Mouse (Mus musculus) spleen, adult 2 months (tissue): ENCODE data around the gene Rora. TPM values are rescaled to one million over a fixed set of nuclear protein-coding genes. Genes with fewer than 3 reads are reported as not detected.

ENCODE experiments used
- DNase-seq, 2 experiments: peaks; one replicate each; pipeline versions ENCODE4 v3.0.0 to v3.0.0-alpha.2; 2012 to 2021; ENCODE audit warnings: low spot score in 2 of 2, low read depth in 1 of 2
- H3K27ac ChIP-seq: fragments of 200-500 bp; 2 replicates; pipeline ENCODE4 v1.5.1; 2012; ENCODE audit warnings: low read length, inconsistent platforms; ENCODE audit not compliant: insufficient read depth
- H3K27me3 ChIP-seq: fragments of 200-500 bp; 2 replicates; pipeline ENCODE4 v1.6.1; 2012; ENCODE audit warnings: mild to moderate bottlenecking, moderate library complexity, low read length, inconsistent platforms; ENCODE audit not compliant: control insufficient read depth, insufficient read depth
- H3K36me3 ChIP-seq: fragments of 200-500 bp; 2 replicates; pipeline ENCODE4 v1.6.1; 2012; ENCODE audit warnings: mild to moderate bottlenecking, low read length, inconsistent platforms; ENCODE audit not compliant: control insufficient read depth, insufficient read depth
- H3K4me1 ChIP-seq: fragments of 200-500 bp; 2 replicates; pipeline ENCODE4 v1.6.1; 2011; ENCODE audit warnings: inconsistent platforms; ENCODE audit not compliant: control insufficient read depth, insufficient read depth, insufficient read length
- H3K4me3 ChIP-seq: fragments of 200-500 bp; 2 replicates; pipeline ENCODE4 v1.5.1; 2011; ENCODE audit warnings: mild to moderate bottlenecking, inconsistent platforms; ENCODE audit not compliant: insufficient read depth, insufficient read length; ENCODE audit errors: extremely low read depth
- CTCF ChIP-seq: fragments of 200-500 bp; IDR thresholded peaks from 2 replicates; pipeline ENCODE4 v1.5.1; 2011; ENCODE audit warnings: mild to moderate bottlenecking, inconsistent platforms; ENCODE audit not compliant: insufficient read depth, insufficient read length, insufficient replicate concordance; ENCODE audit errors: extremely low read depth
- POLR2A ChIP-seq: fragments of 200-500 bp; IDR thresholded peaks from 2 replicates; pipeline ENCODE4 v1.6.1; 2011; ENCODE audit warnings: low read depth, low read length, inconsistent platforms
- WGBS: fragments of 180-500 bp; shearing (Covaris S2); methylation state at CpG from one replicate; pipeline ENCODE4 v1.1.7; 2018; 5-methylcytosine and 5-hydroxymethylcytosine counted together
- polyA plus RNA-seq: library from polyadenylated mRNA; depleted of rRNA; stranded (reverse); fragments of >200 nt; gene quantifications from 2 replicates; pipeline ENCODE4 v1.2.3, GENCODE M21; 2012

Gene Rora
- polyA plus RNA-seq, 1 experiment = 1.7 TPM

DNA sequence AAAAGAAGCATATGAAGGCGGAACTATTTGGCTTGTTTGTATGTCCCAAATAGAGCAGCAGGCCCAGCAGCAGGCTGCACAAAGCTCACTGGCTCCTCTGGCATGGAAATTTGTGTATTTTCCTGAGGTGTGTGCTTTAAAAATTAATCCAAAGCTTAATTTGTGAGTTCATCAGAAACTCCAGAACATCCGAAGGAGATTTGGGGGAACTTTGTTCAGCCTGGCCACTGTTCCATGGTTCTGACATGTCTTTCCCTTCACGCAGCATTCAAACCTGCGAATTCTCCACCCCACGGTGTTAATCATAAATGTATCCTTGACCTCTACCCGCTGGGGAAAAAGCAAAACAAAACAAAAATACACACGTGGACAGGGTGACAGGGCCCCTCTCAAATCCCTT is 381.9 kb downstream of the Rora start:
- DNase-seq = no peak
- Histone ChIP-seq H3K36me3 (no peaks in the 10 kb centered on the region), H3K4me1 (peaks cover 1% of the 10 kb centered on the region; the same call in 1 of the 2 replicates), H3K4me3 (no peak overlapping the region), H3K27ac (no peak overlapping the region), H3K27me3 (no peaks in the 10 kb centered on the region)
- WGBS = 76% methylated on average over 7 of the region's 7 CpGs
- TF ChIP-seq POLR2A (no peak), CTCF (no peak)

DNA sequence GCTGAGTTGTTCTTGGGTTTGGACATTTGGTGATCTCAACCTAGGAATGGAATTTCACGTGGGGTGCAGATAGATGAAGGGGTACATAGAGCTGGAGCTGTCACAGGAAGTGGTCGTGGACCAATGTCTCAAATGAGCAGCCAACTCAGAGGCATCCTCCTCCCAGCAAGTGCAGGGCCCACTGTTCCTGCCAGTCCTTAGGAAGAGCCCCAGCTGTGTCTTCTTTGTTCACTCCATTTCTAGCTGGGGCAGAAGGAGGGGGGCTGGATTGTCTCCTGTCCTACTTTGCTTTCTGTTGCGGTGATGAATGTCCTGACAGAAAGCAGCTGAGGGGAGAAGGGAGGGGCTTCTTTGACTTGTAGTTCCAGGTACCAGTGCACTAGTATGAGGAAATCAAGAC is 382.7 kb downstream of the Rora start:
- Histone ChIP-seq H3K4me1 (peaks cover 1% of the 10 kb centered on the region; the same call in 1 of the 2 replicates), H3K4me3 (no peak overlapping the region), H3K27ac (no peak overlapping the region), H3K36me3 (no peaks in the 10 kb centered on the region), H3K27me3 (no peaks in the 10 kb centered on the region)
- no peak for TF ChIP-seq POLR2A
- TF ChIP-seq CTCF = no peak
- WGBS = 38% methylated on average over 3 of the region's 3 CpGs
- no peak for DNase-seq

DNA sequence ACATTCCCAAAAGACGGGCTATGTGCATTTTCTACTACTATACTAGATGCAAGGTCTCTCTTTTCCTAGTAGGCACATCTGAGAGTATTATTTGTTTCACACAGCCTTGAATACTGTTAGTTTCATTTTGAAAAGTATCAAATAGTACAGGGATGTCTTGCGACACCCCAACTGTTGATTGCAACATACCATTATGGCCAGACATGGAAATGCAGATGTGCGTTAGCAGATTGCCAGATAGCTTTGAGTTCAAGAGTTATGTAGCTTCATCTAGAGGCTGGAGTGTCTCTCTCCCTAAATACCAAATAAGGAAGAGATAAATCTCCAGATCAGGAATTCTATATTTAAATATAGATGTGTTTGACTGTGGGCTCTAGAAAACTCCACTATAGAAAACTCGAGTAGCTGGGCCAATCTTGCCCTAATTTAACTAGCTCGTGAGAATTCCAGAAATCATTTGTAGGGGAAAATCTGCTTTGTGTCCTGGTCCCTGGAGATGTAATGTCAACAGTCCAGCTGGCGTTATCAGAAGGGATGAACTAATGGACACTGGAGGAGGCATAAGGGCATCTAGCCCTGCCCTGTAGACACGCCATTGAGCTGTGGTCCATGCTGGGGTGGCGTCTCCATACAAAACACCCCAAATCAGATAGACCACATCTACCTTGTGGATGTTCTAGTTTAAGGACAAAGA is 390.5 kb downstream of the Rora start:
- no peak for DNase-seq
- no peaks in the 10 kb centered on the region for H3K4me1 ChIP-seq
- no peak overlapping the region for H3K27ac ChIP-seq
- H3K27me3 ChIP-seq = no peaks in the 10 kb centered on the region
- no peak overlapping the region for H3K4me3 ChIP-seq
- WGBS = 89% methylated on average over 8 of the region's 8 CpGs
- no peak for TF ChIP-seq CTCF
- TF ChIP-seq POLR2A = no peak
- H3K36me3 ChIP-seq = no peaks in the 10 kb centered on the region

DNA sequence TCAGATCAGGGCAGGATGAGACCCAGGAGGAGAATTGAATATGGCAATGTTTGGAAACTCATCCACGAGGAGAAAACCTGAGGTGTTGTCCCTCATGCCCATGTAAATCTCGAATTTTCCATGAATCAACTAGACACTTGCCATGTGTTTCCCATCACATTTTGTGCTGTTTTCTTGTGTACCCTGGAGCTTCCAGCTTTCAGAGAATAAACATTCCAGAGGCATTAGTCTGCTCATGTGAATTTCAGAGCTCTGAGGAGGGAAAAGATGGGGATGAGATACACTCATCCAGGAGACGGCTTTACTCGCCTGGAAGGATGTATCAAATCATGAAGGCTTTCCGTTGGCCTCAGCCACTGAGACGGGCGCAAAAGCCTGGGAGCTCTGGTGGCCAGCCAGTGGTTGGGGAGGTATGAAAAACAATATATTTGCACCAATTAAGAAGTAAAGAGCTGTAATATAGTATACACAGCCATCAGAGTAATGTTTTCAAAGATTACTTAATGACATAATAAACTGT is 391.1 kb downstream of the Rora start:
- H3K27me3 ChIP-seq = no peaks in the 10 kb centered on the region
- no peak overlapping the region for H3K4me3 ChIP-seq
- no peaks in the 10 kb centered on the region for H3K4me1 ChIP-seq
- 96% methylated on average over 7 of the region's 7 CpGs for WGBS
- no peaks in the 10 kb centered on the region for H3K36me3 ChIP-seq
- no peak for TF ChIP-seq POLR2A
- no peak for TF ChIP-seq CTCF
- H3K27ac ChIP-seq = no peak overlapping the region
- DNase-seq = no peak

DNA sequence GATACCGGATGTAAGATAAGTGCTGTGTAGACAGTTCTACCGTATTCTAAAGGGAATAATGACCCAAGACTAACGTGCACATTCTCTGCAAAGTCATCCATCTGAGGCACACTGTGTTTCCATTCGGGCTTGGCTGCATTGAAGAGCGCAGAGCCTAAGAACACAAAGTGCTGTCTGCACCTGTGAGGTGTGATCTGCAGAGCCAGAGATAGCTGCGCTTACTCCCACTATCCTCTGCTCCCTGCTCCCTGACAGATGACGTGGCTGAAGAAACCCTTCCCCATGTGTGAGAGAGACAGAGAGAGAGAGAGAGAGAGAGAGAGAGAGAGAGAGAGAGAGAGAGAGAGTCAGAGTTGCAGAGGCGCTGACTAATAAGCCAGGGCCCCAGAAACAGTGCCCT is 392.3 kb downstream of the Rora start:
- Histone ChIP-seq H3K27me3 (no peaks in the 10 kb centered on the region), H3K27ac (no peak overlapping the region), H3K4me1 (no peaks in the 10 kb centered on the region), H3K36me3 (no peaks in the 10 kb centered on the region), H3K4me3 (no peak overlapping the region)
- DNase-seq = no peak
- TF ChIP-seq CTCF (no peak), POLR2A (no peak)
- 92% methylated on average over 8 of the region's 8 CpGs for WGBS

DNA sequence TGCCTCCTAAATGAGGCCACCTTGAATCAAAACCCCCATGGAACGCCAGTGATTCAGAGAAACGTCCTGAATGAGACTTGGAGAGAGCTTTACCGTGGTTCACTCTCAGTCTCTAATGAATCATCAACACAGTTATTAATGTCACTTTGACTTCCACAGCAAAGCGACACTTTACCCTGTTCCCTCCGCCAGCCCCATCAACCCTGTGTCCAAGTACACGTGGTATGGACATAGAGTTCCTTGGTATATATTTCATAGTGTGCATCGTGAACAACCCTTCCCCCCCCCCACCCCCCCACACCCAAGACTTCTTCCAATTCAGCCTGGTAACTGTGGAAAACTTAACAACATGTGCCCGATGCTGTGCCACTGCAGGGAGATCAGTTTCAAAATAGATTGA is 397.3 kb downstream of the Rora start:
- H3K36me3 ChIP-seq = no peaks in the 10 kb centered on the region
- no peak for DNase-seq
- H3K27me3 ChIP-seq = no peaks in the 10 kb centered on the region
- H3K4me3 ChIP-seq = no peak overlapping the region
- H3K4me1 ChIP-seq = no peaks in the 10 kb centered on the region
- TF ChIP-seq POLR2A = no peak
- WGBS = 78% methylated on average over 8 of the region's 8 CpGs
- H3K27ac ChIP-seq = no peak overlapping the region

DNA sequence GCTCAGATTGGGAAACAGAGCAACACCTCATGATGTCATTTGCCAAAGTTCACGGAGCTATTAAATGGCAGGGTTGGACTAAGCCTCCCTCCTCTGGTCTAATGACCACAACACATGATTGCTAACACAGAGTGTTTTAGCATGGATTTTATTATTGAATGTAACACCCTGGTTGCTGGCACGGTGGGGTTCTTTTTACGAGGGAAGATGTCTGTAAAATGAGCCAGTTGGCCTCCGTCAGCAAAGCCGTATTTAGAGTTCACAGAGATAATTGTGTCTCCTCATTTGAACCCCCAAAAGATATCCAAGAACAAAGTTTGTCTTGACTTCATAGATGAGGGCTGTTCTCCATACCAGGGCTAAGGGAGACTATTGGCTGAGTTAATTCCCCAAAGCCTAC is 398.3 kb downstream of the Rora start:
- no peaks in the 10 kb centered on the region for H3K27me3 ChIP-seq
- TF ChIP-seq CTCF = no peak
- no peak for TF ChIP-seq POLR2A
- WGBS = 90% methylated on average over 5 of the region's 5 CpGs
- no peak for DNase-seq
- no peaks in the 10 kb centered on the region for H3K36me3 ChIP-seq
- H3K4me1 ChIP-seq = no peaks in the 10 kb centered on the region
- H3K4me3 ChIP-seq = no peak overlapping the region
- no peak overlapping the region for H3K27ac ChIP-seq
